In the genomic region with DNA sequence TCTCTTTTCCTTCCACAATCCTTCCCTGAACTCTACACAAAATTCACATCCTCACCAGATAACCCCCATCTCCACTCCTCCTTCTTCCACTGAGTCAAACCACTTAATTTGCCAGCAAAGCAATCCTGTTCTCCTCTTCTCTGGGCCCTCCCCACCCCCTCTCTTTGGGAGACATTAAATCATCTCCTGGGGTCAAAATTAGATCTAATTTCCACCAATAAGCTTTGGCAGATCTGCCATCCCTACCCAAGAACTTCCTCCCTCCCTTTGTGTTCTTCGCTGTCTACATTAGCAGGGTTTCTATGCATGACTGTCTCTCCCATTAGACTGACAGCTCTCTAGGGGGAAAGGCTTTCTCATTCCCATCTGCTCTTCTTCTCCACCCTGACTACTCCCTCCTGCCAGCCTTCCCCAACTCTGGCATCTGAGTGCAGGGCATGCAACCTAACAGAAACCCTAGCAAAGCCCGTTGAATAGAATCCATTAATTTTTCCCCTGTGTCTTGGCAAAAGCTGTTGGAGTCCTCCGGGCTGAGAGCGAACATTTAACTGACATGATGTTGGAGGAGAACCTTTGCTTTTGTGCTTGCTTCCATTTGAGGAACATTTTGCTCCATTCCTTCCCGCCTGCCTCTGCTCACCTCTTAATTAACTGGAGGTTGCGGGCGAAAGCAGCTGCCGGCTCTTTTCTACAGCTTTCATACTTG, we compare ENCODE assay signal across 17 mouse cellular contexts. TPM values are rescaled to one million over a fixed set of nuclear protein-coding genes. Genes with fewer than 3 reads are reported as not detected.
DNase-seq lines count a peak whose midpoint lies in the region; ATAC-seq lines count a peak whose summit lies in the region.
"Had no signal": no experiment of that assay in that cellular context is flagged by ENCODE, and none has a peak within 500 bp of the region (broad histone marks: within the 10 kb centered on the region; RNA-seq: fewer than 3 reads in every experiment).

No protein-coding gene starts in this region.

- peak overlapping the region; percentile 36; the same call in 1 of the 2 replicates for H3K27ac ChIP-seq in forebrain, embryonic 12.5 days
- no peak overlapping the region for H3K27ac ChIP-seq in forebrain, embryonic 11.5 days (ENCODE audit: low read depth, low read length)
- no peak overlapping the region for H3K27ac ChIP-seq in neural tube, embryonic 12.5 days
- H3K27ac ChIP-seq in intestine, embryonic 16.5 days (ENCODE audit: low read length) = no peak overlapping the region
- H3K27ac ChIP-seq: limb, embryonic 12.5 days had no signal

- H3K4me3 ChIP-seq in forebrain, embryonic 12.5 days (replicated peaks) = no peak overlapping the region
- no peak overlapping the region for H3K4me3 ChIP-seq in forebrain, embryonic 11.5 days (ENCODE audit: low read depth, low read length)
- H3K4me3 ChIP-seq in neural tube, embryonic 12.5 days = no peak overlapping the region
- no peak overlapping the region for H3K4me3 ChIP-seq in intestine, embryonic 16.5 days (ENCODE audit: low read length)
- H3K4me3 ChIP-seq: limb, embryonic 12.5 days had no signal

- WGBS in forebrain, embryonic 12.5 days = 69% methylated on average over 8 of the region's 8 CpGs
- WGBS in forebrain, embryonic 11.5 days = 84% methylated on average over 8 of the region's 8 CpGs
- 75% methylated on average over 8 of the region's 8 CpGs for WGBS in neural tube, embryonic 12.5 days
- 85% methylated on average over 8 of the region's 8 CpGs for WGBS in intestine, embryonic 16.5 days

- no peak overlapping the region for H3K4me2 ChIP-seq in forebrain, embryonic 12.5 days
- H3K4me2 ChIP-seq in forebrain, embryonic 11.5 days (ENCODE audit: low read depth, low read length, severe bottlenecking) = no peak overlapping the region
- no peak overlapping the region for H3K4me2 ChIP-seq in neural tube, embryonic 12.5 days (replicated peaks)
- H3K4me2 ChIP-seq in intestine, embryonic 16.5 days (ENCODE audit: low read depth, low read length) = no peak overlapping the region
- H3K4me2 ChIP-seq: limb, embryonic 12.5 days had no signal

- 0 out of 2 replicates have a peak, but pooled peaks have one; percentile 33 for ATAC-seq in forebrain, embryonic 12.5 days (ENCODE audit: low FRiP score)
- no peak for ATAC-seq in forebrain, embryonic 11.5 days (replicated peaks; ENCODE audit: low FRiP score)
- ATAC-seq in neural tube, embryonic 12.5 days (ENCODE audit: low FRiP score, low read depth) = 0 out of 2 replicates have a peak, but pooled peaks have one; percentile 9
- no peak for ATAC-seq in CD4-positive, CD25-positive, alpha-beta regulatory T cell, adult 4 months
- ATAC-seq in intestine, embryonic 16.5 days = no peak
- ATAC-seq: inflammation-experienced regulatory T-cells, adult 6 months; liver, postnatal 0 days had no signal

- no peaks in the 10 kb centered on the region for H3K9me3 ChIP-seq in forebrain, embryonic 12.5 days
- no peaks in the 10 kb centered on the region for H3K9me3 ChIP-seq in forebrain, embryonic 11.5 days (ENCODE audit: control insufficient read depth, low read length)
- no peaks in the 10 kb centered on the region for H3K9me3 ChIP-seq in neural tube, embryonic 12.5 days
- H3K9me3 ChIP-seq in intestine, embryonic 16.5 days (ENCODE audit: control insufficient read depth, low read length) = no peaks in the 10 kb centered on the region
- H3K9me3 ChIP-seq: limb, embryonic 12.5 days had no signal

- DNase-seq in forebrain, embryonic 11.5 days (ENCODE audit: low spot score) = no peak
- no peak for DNase-seq in neural tube, embryonic 10.5 days (ENCODE audit: extremely low spot score, low spot score)
- peak; percentile 16 for DNase-seq in mesoderm, embryonic 11.5 days (ENCODE audit: low read depth, low spot score)
- no peak for DNase-seq in kidney, adult 11 months
- DNase-seq: adrenal gland, postnatal 14 days; cerebellum, adult 8-10 months; gastrocnemius, postnatal 36 days; kidney, postnatal 25 days; liver, postnatal 0 days; lung, postnatal 4 days; spleen, adult 18-20 months had no signal

- no peaks in the 10 kb centered on the region for H3K27me3 ChIP-seq in forebrain, embryonic 12.5 days
- H3K27me3 ChIP-seq in forebrain, embryonic 11.5 days (ENCODE audit: control insufficient read depth, insufficient read depth, low read length) = no peaks in the 10 kb centered on the region
- H3K27me3 ChIP-seq in neural tube, embryonic 12.5 days (replicated peaks) = no peaks in the 10 kb centered on the region
- H3K27me3 ChIP-seq in intestine, embryonic 16.5 days (replicated peaks; ENCODE audit: control insufficient read depth, insufficient read depth, low read length) = no peaks in the 10 kb centered on the region
- H3K27me3 ChIP-seq: limb, embryonic 12.5 days had no signal

- H3K4me1 ChIP-seq in forebrain, embryonic 12.5 days = peaks cover 13% of the 10 kb centered on the region; the same call in 1 of the 2 replicates
- no peaks in the 10 kb centered on the region for H3K4me1 ChIP-seq in forebrain, embryonic 11.5 days (replicated peaks; ENCODE audit: control insufficient read depth, insufficient read depth, low read length)
- H3K4me1 ChIP-seq in neural tube, embryonic 12.5 days = no peaks in the 10 kb centered on the region
- H3K4me1 ChIP-seq in intestine, embryonic 16.5 days (ENCODE audit: control insufficient read depth, insufficient read depth, low read length) = no peaks in the 10 kb centered on the region
- H3K4me1 ChIP-seq: limb, embryonic 12.5 days had no signal

- no peaks in the 10 kb centered on the region for H3K36me3 ChIP-seq in forebrain, embryonic 12.5 days (replicated peaks)
- no peaks in the 10 kb centered on the region for H3K36me3 ChIP-seq in forebrain, embryonic 11.5 days (ENCODE audit: control insufficient read depth, insufficient read depth, low read length)
- no peaks in the 10 kb centered on the region for H3K36me3 ChIP-seq in neural tube, embryonic 12.5 days
- no peaks in the 10 kb centered on the region for H3K36me3 ChIP-seq in intestine, embryonic 16.5 days (ENCODE audit: control insufficient read depth, insufficient read depth, low read length)
- H3K36me3 ChIP-seq: limb, embryonic 12.5 days had no signal

- H3K9ac ChIP-seq in forebrain, embryonic 12.5 days = no peak overlapping the region
- no peak overlapping the region for H3K9ac ChIP-seq in forebrain, embryonic 11.5 days (ENCODE audit: low read length)
- no peak overlapping the region for H3K9ac ChIP-seq in neural tube, embryonic 12.5 days
- no peak overlapping the region for H3K9ac ChIP-seq in intestine, embryonic 16.5 days (ENCODE audit: low read depth, low read length)
- H3K9ac ChIP-seq: limb, embryonic 12.5 days; liver, postnatal 0 days had no signal

RNA-seq across cellular contexts. Expression of gene Gria1, which starts 59.2 kb away (rescaled TPM):
- polyA plus RNA-seq in forebrain, embryonic 12.5 days (2016; fragmentation: Nextera tagmentation; extraction: Ambion mirVana) = 9.6 and 9.7 TPM in 2 replicates
- 2.4 and 2.6 TPM in 2 replicates for polyA plus RNA-seq in forebrain, embryonic 11.5 days (2014; fragmentation: Nextera tagmentation; extraction: Ambion mirVana)
- polyA plus RNA-seq in neural tube, embryonic 12.5 days (2016; fragmentation: Nextera tagmentation; extraction: Ambion mirVana) = 10.8 and 10.9 TPM in 2 replicates
- polyA plus RNA-seq in CD4-positive, CD25-positive, alpha-beta regulatory T cell, adult 4 months (2017; shearing (Covaris generic)) = not detected
- 0.94 and 1.1 TPM in 2 replicates for polyA plus RNA-seq in intestine, embryonic 16.5 days (2015; fragmentation: Nextera tagmentation; extraction: Ambion mirVana)
- polyA plus RNA-seq: inflammation-experienced regulatory T-cells, adult 6 months; liver, postnatal 0 days had no signal

Comparison
In these comparisons a context has a peak if more than half of its experiments do, and no peak if none do; other contexts are left out.
1. ATAC-seq: peak in forebrain, embryonic 12.5 days (single experiment) and neural tube, embryonic 12.5 days (single experiment); none in forebrain, embryonic 11.5 days (single experiment), CD4-positive, CD25-positive, alpha-beta regulatory T cell, adult 4 months (single experiment) and intestine, embryonic 16.5 days (single experiment).